Mouse (Mus musculus) right cerebral cortex, postnatal 36 days (tissue): ENCODE data around the gene Rps6kc1.
"Not testable (repeated sequence)": the region's sequence is repeated elsewhere in the genome, so short reads cannot be mapped to it uniquely, and the experiment has no call there.

Source experiments
- DNase-seq, 2 experiments: peaks; one replicate each; pipeline ENCODE4 v3.0.0; 2022; ENCODE audit warnings: low spot score in 2 of 2, mixed read lengths in 1 of 2

Gene Rps6kc1

DNA sequence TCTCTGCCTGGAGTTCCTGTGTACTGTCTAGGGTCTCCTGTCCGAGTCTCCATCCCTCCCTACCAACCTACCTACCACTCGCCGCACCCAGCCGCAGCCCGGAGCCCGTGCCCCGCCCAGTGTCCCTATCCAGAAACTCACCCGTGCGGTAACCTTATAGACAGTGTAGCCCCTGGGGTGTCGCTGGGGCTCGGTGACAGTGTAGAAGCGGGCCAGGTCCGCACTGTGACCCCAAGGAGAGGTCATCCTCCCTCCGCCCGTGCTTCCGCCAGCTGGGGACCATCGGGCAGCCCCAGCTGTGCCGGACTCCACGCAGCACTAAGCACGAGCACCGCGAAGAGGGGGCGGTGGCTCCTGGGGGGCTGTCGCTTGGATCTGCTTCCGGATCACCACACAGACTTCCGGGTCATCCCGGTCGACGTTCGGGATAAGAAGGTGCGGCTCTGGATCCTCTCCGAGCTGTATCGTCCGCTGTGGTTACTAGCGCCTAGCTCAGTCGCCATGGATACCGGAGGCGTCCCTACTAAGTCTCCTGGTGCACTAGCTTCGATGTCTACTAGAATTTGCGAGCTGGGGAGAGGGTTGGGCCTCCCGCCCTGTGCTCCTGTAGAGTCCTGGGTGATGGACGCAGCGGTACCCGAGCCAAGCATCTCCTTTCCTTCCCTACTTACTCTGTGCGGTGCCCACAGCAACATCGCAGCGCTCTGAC is at the start of gene Rps6kc1:
Gene Rps6kc1 (minus strand): TSS at position 356 of the 709 bp plus-strand sequence.
- DNase-seq: peak; percentile 76 to 77

DNA sequence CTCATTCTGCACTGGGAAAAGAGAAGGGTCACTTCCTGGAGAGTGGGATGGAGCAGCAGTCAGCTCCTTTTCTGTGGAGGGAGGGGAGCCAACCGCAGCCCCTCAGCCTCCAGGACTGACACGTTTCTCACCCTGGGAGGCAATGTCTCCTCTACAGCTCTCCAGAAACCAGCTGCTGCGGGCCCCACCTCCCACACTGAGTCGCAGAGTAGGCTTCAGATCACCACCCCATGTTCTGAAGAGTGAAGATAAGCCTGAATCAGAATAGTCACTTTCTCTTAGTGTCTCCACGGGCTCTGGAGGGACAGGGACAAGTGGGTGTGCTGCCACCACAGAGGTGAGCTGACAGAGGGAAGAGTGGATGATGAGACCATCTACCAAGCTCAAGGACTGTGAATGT is 47.3 kb upstream of the Rps6kc1 start:
- no peak for DNase-seq

DNA sequence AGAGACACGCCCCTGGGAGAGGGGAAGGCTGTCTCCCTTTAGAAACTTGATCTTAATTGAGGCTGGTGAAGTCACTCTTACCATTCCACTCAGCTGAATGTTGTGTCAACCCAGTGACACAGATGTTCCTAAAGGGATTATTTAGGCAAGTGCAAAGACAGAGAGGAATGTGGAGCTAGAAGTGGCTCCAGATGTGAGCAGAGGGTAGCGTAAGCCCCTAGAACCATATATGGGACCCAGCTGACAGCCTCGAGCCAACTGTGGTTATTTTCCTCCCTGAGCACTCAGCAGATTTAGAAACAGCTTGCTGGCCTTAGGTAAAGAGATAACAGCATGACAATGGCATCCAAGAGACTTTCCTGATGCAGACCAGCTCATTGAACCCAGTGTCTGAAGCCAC is 41.4 kb upstream of the Rps6kc1 start:
- DNase-seq: no peak

DNA sequence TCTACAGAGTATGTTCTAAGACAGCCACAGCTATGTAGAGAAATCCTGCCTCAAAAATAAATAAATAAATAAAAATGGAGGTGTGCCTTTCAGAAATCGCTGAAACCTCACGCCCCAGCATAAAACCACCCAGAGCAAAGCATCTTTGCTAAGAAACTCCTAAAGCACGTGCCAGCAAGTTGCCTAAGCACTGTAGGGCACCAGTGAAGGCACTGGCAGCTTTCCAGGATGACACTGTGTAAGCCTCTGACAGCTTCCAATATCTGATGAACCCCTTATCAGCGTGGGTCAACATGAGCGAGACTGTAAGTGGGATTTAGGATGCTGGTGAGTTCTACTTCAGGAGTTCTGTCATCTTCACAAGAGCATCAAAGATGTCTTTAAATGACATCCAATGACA is 39.4 kb upstream of the Rps6kc1 start:
- DNase-seq: no peak

DNA sequence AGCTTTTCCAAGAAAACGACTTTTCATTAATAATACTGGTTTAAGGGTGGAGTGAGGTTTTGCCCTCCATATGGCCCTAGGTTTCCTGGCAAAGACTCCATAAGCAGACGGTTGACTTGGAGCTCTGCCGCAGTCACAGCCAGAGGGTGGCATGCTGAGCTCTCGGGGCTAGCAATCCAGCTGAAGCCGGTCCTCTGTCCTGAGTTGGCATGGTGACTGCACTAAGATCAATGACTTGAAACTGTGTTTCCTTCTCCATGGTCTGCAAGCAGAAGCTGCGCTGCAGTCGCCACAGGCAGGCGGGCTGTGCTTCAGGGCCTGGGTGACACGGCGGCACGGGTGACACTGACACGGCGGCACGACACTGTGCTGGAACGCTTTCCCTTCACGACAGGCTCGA is 37.3 kb upstream of the Rps6kc1 start:
- DNase-seq: no peak

DNA sequence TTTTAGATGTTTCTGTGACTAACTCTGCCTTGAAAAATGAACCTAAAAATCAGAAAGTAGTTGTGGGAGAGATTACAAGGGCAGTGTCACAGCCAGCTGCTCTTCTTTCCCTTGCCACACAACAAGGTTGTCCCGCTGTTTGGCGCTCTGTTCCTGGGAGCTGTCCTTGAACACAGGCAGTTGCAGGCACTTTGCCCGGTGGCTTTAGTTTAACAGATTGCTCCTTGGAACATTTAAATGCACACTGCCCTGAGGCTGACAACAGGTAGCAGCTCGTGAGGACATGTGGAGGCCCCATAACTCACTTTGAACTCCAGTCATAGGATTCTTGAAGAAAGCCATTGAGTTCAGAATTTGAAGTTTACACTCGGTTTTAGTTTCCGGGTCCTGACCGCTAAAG is 36.9 kb upstream of the Rps6kc1 start:
- DNase-seq: no peak

DNA sequence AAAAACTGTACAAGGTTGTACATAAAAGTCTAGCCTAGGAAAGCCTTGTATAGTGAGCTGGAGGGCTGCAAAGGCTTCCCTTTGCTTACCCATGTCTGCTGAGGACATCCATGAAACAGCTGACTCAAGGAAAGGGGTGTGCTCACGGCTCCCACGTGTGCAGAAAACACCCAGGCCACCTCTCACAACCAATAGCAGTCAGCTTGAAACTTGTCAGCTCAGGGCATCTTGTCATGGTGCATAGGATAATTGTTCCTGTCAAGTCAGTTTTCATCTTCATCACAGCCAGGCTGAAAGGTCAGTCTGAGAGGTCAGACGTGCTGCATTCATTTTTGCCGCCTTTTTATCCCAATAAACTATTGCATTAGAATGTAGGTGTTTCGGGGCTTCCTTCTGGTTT is 36.4 kb upstream of the Rps6kc1 start:
- DNase-seq: no peak

DNA sequence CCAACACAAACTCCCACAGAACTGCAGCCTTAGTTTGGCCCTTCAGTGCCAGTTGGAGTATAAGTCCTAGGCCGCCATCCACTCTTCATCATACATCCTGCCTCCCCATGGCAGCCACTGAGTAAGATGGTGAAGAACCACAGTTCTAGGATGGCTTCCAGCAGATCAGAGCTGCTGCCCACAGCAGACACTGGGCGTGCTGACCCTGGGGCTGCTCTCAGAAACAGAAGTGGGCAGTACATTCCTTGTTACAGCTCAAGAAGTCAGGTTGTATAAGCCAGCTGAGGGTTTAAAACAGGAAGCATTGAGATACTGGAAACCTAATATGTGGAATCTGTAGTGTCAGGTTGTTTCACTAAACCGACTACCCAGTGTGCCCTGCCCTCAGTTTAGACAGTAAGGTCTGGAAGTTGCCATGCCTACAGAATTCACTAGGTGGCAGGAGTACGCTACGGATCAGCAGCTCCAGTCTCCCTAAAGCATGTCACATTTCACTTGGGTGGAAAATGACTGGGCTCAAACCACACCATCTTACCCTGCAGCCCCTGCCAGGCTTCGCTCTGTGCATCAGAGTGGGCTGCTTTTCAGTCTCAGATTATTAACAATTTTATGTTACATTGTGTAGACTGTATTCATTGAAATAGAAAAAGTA is 32.7 kb upstream of the Rps6kc1 start:
- peak; percentile 43 to 49 for DNase-seq

DNA sequence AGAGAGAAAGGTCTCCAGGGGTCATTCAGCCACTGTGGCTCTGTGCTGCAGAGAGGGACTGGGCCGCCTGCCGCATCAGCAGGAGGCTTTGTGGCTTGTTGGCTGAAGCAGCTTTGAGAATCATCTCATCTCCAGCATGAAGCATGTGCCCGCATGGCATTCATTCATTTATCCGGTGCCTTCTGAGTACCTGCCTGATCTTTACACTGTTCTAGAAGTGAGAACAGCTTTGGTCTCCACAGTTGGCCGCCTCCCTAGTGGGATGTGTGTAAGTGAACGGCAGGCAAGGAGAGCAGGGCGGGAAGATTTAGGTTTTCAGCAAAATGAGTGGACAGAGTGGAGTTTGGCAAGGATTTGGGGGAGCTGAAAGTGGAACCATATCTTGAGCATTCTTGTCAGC is 28.2 kb upstream of the Rps6kc1 start:
- no peak for DNase-seq

DNA sequence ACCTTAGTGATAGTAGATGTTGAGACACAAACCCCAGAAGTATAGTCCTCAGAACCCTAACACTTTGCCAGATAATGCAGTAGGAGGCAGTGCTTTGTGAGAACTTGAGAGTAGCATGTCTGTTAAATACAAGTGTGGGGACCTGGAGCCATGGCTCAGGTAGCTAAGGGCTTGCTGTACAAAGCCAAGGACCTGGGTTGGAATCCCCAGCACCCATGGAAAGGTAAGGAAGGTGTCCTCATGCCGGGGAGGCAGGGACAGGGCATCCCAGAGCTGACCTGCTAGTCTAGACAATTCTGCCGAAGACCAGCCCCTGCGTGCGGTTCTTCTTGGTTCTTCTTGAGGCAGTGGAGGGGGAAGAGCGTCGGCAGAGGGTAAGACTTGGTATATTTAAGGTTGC is 18.6 kb upstream of the Rps6kc1 start:
- no peak for DNase-seq

DNA sequence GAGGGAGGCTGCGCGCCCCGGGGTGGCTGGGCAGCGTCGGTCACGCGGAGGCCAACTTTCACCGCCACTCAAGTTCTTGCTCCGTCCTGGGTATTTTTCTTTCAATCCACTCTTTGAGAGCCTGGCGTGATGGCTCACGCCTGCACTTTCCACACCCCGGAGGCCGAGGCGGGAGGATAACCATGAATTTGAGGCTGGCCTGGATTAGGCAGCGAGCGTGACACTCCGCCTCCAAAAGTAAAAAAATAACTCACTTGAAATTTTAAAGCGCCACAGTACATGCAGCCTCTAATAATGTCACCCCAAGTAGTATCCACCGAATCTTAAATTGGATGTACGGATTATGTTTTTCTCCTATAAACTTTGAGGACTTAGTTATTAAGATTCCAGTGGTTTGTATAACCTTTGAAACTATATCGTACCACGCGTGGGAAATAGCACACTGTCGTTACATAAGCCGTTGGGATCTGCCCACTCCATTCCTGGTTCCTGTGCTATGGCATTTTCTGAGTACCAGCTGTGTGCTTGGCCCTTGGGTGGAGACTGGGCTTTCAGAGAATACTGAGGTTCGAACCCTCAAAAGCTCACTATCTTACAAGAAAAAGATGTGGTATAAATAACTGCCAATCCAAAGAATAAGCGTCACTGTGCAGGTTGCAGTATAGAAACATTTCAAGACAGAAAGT is 17.6 kb upstream of the Rps6kc1 start:
- DNase-seq: peak; percentile 27 to 41

DNA sequence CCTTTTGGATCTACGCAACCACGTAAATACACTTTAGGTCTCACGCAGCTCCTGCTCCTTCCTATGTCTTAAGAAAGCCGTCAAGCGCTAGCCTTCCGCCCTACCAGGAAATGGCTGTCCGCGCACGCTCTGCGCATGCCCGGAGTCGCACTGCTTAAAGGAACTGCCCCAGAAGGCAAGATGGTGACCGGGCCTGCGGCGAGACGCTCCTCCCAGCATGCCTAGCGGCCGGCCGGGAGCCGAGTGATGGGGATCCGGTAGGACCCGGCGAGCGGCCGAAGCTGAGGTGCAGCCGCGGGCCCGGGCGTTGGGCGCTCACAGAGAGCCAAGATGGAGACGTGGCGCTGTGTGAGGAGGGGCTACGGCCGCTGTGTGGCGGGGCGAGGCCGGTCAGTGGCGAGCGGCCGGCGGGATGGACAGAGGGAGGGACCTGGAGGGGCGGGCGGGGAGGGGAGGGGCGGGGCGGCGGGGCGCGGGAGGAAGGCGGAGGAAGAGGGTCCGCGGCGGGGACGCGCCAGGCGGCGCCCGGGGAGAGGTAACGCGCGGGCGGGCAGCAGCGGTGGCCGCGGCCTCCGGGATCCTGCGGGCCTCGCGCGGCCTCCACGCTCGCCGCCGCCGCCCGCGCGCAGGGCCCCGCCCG is 16.9 kb upstream of the Rps6kc1 start:
- DNase-seq: peak; percentile 96 to 97

DNA sequence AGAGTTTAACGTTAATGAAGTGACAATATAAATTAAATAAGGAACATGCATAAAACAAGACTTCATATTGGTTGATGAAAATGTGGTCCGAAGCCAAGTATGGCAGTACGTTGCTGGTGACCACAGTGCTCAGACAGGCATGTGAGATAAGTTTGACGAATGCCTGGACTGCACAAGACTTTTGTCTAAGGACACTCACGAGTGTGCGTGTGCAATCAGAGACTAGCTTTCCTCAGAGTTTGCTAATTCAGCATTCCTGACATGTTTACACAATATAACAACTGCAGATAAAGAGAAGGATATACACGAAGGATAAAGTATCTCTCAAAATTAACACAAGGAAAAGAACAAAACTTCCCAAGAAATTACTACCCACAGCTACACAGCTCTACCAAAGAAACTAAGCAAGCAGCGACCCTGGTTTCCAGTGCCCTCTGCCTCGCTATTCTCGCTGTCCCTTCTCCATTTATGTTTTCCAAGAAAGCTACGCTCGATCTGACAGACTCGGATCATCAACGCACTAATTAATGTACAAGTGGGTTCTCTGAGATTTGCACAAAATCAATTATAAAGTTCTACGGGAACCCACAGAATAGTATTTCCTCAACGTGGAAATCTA is 16.3 kb upstream of the Rps6kc1 start:
- no peak for DNase-seq

DNA sequence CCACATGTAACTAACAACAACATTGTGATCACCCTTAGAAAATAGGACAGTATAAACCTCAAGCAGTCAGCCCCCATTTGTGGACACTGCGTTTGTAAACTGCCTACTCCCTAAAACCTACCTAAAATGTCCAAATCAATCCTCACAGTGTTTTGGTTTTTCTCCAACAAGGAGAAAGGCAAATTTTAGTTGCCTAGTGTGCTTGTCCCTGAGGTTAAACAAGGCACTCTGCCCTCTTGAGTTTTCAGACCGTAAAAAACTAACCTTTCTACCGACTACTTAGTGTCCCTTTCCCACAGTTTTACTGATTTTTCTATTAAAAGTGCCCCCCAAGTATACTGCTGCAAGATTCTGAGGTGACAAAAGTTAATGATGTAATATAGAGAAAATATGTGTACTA is 15.7 kb upstream of the Rps6kc1 start:
- DNase-seq: no peak

DNA sequence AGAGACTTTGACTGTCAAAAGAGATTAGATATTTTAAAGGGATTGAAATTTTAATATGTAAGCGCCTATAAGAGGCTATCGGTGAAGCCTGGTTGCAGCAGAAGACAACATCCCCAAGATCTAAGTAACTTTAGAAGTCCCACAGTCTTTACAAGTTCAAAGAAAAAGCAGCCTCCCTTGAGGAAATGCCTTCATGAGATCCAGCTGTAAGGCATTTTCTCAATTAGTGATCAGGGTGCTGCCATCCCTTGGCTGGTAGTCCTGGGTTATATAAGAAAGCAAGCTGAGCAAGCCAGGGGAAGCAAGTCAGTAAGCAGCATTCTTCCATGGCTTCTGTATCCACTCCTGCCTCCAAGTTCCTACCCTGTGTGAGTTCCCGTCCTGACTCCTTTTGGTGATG is 13.2 kb upstream of the Rps6kc1 start, which contains the start of gene Angel2:
Gene Angel2 (plus strand): TSS at position 301 of the 400 bp plus-strand sequence.
- not testable (repeated sequence) for DNase-seq

DNA sequence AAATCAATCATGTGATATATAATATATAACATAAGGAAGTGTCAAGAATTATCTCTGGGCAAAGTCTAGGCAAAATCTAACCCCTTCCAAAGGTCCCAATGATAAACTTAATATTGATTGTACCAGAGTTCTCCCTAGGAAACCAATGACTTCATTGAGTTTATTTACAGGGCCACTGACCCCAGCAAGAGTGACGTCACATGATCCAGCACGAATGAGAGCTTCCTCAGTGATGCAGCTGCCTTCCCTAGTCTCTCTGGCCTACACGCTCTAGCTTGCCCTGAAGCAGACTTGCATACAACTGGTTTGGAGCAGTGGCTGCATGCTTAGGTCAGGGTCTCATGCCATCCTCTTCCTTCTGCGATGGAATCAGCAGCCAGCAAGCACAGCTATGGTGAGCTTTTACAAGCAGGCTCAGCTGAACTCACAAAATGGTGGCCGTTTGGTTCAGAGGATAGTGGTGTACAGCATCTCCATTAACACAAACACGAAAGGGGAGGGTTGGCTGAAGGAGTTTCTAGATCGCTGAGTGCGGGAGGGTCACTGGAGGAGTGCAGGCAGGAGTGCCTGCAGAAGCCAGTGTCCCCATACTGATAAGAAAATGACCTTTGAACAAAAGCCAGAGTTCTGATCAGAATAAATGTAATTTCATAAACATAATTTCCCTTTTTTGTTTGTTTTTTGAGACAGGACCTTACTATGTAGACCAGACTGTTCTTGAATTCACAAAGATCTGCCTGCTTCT is 8.3 kb upstream of the Rps6kc1 start:
- DNase-seq: no peak

DNA sequence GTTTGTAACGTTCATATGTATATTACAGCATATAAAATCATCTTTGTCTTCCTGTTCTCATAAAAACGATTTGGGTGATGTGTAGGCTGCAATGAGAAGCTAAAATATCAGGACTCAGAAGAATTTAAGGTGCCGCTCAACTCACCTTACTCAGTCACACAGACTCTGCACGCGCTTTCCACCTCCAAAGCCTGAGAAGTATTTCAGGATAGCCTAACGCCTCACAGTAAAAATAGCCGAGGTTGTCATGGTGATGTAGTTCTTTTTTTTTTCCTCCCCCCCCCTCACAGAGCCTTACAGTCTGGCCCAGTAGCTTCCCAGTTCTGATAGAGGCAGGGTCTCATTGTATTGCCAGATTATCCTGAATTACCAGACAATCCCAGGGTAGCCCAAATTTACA is 7.4 kb upstream of the Rps6kc1 start:
- peak; percentile 57 to 79 for DNase-seq

DNA sequence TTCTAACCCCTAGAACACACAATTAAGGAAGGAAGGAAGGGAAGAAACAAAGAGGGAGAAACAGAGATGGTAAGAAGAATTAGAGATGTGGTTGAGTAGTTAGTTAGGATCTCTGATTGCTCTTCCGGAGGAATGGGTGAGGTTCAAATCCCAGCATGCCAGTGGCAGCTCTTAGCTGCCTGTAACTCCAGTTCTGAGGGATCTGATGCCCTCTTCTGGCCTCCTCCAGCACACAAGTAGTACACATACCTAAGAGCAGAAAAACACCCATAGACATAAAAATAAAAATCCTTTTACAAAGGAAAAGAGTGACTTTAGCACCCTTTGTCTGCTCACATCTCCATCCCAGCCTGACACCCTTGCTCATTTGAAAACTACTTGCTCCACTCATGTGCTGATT is 1.1 kb upstream of the Rps6kc1 start:
- DNase-seq: no peak

DNA sequence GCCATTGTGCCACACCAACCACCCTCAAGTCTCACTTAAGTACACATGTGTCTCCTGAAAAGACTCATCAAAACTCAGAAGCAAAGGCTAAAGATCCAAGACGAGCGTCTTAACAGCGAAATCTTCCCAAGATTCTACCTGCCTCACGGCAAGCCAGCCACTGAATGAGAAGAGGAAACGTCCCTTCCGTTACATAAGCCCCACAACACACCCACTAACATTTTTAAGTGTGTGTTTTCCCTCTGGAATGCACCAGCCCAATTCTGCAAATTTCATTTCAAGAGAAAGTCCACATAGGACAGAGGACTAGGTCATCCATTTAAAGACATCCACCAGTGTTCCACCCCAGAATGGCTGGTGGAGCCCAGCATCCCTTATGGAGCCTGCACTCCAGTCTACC is 734 bp downstream of the Rps6kc1 start:
- peak in 1 of 2 experiments; percentile 25 for DNase-seq

DNA sequence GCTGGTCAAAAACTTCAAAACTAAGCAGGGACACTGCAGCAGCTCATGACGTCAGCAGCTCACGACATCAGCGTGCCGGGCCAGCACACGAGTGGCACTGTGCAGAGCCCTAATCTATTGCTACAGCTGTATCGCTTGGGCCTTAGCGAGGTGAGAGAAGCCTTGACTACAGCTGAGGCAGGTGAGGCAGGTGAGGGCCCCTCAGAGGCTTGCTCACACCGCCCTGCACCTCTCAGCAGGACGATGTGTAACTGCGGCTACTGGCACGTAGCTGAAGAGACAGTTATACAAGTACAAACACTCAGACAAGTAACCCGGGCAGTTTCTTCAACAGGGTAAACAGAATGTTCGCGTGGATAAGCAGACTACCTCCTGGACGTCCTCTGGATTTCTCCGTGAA is 6.9 kb downstream of the Rps6kc1 start:
- no peak for DNase-seq

DNA sequence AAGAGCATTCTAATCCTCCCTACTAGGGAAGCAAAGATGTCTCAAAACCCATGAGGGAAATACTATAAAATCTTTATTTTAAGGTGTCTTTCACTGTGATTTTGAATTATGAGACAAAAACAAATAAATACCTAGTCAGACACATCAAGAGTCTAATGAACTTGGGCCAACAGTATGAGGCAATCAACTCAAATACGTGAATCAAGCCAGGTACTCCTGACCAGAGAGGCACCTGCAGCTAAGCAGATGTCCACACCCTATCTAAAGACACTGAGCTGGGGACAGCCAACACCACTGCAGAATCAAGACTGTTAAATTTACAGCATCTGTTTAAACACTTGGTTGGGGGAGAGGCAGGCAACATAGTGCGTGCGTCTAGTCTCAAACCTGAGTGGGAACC is 7.4 kb downstream of the Rps6kc1 start:
- DNase-seq: no peak
